Mouse (Mus musculus) liver, adult 2 months (tissue): Measurements from ENCODE around the gene Reps1. TPM values are rescaled to one million over a fixed set of nuclear protein-coding genes. Genes with fewer than 3 reads are reported as not detected.

Experiments used
- DNase-seq: peaks from one replicate; pipeline ENCODE4 v3.0.0-alpha.2; 2011; ENCODE audit warnings: low read depth, low spot score; ENCODE audit errors: extremely low read depth
- H3K27ac ChIP-seq: fragments of 200-500 bp; replicated peaks from 2 replicates; pipeline ENCODE4 v1.5.1; 2012; ENCODE audit warnings: low read depth, mild to moderate bottlenecking, control low read depth, inconsistent platforms, low read length; ENCODE audit not compliant: insufficient read depth
- H3K27me3 ChIP-seq: fragments of 200-500 bp; 2 replicates; pipeline ENCODE4 v1.6.1; 2012; ENCODE audit warnings: mild to moderate bottlenecking, moderate library complexity, low read length, inconsistent platforms; ENCODE audit not compliant: control insufficient read depth, insufficient read depth
- H3K36me3 ChIP-seq: fragments of 200-500 bp; 2 replicates; pipeline ENCODE4 v1.6.1; 2012; ENCODE audit warnings: low read length, inconsistent platforms; ENCODE audit not compliant: control insufficient read depth, insufficient read depth
- H3K4me1 ChIP-seq: fragments of 200-500 bp; 2 replicates; pipeline ENCODE4 v1.6.1; 2011; ENCODE audit warnings: low read length; ENCODE audit not compliant: control insufficient read depth, insufficient read depth
- H3K4me3 ChIP-seq: fragments of 200-500 bp; 2 replicates; pipeline ENCODE4 v1.5.1; 2011; ENCODE audit warnings: low read depth, mild to moderate bottlenecking, control low read depth, low read length, moderate library complexity; ENCODE audit not compliant: insufficient read depth
- H3K79me2 ChIP-seq: fragments of 200-500 bp; 2 replicates; pipeline ENCODE4 v1.6.1; 2012; ENCODE audit warnings: inconsistent platforms, mild to moderate bottlenecking, low read length, moderate library complexity; ENCODE audit not compliant: control insufficient read depth, insufficient read depth
- H3K9ac ChIP-seq: fragments of 200-500 bp; 2 replicates; pipeline ENCODE4 v1.6.1; 2012; ENCODE audit warnings: low read depth, mild to moderate bottlenecking, control low read depth, inconsistent platforms, low read length
- CTCF ChIP-seq: fragments of 200-500 bp; IDR thresholded peaks from 2 replicates; pipeline ENCODE4 v1.5.1; 2011; ENCODE audit warnings: low read depth, low read length, control low read depth
- POLR2A ChIP-seq: fragments of 200-500 bp; IDR thresholded peaks from 2 replicates; pipeline ENCODE4 v1.6.1; 2011; ENCODE audit warnings: low read length, control low read depth; ENCODE audit not compliant: insufficient read depth; ENCODE audit errors: extremely low read depth
- WGBS: fragments of 180-500 bp; shearing (Covaris S2); methylation state at CpG from one replicate; pipeline ENCODE4 v1.1.7; 2018; 5-methylcytosine and 5-hydroxymethylcytosine counted together
- polyA plus RNA-seq: library from polyadenylated mRNA; depleted of rRNA; stranded (reverse); fragments of >200 nt; gene quantifications from 2 replicates; pipeline ENCODE4 v1.2.3, GENCODE M21; 2012
- total RNA-seq: library from RNA; depleted of rRNA; stranded (reverse); fragments of >200 nt; gene quantifications from 2 replicates; pipeline ENCODE4 v1.2.3, GENCODE M21; 2014

The Reps1 gene
- total and polyA plus RNA-seq, 2 experiments = 12.4 to 17.6 TPM

DNA sequence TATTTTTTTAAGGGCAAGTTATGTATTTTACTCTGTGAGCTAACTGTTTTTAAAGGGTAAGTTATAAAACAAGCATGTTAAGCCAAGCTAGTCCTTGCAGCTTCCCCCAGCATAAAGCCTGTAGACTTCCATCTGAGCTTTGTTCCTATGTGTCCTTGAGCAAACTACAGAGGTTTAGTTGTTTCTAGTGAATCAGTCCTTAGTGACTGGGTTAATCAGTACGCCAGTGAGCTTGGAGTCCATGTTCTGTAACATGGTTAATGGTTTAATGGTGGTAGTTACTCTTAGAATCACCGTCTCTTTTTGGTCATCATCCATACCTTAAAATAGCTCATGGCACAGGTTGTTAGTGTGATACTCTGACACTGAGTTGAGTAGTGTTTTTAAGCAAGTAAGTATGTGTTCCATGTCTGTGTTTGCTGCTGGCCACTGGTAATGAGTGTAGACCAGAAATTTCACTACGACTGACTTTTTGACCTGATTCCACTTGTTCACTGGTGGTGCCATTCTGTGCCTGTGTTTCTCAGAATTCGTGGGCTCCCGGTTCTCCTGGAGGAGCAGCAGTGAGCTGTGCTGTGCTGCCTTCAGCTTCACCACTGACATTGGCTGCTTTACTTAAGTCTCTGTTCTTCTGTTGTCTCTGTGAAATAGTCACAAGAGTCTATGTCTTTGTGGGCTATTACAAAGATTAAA lies 18.9 kb downstream of the Reps1 start:
- Histone ChIP-seq H3K4me1 (peaks cover 11% of the 10 kb centered on the region; the same call in 1 of the 2 replicates), H3K27me3 (no peaks in the 10 kb centered on the region), H3K9ac (no peak overlapping the region), H3K4me3 (no peak overlapping the region), H3K79me2 (peaks cover 21% of the 10 kb centered on the region), H3K36me3 (no peaks in the 10 kb centered on the region), H3K27ac (peak overlapping the region; percentile 33)
- WGBS = 19% methylated on average over 5 of the region's 5 CpGs
- DNase-seq = peak; percentile 65
- TF ChIP-seq CTCF = no peak
- no peak for TF ChIP-seq POLR2A

DNA sequence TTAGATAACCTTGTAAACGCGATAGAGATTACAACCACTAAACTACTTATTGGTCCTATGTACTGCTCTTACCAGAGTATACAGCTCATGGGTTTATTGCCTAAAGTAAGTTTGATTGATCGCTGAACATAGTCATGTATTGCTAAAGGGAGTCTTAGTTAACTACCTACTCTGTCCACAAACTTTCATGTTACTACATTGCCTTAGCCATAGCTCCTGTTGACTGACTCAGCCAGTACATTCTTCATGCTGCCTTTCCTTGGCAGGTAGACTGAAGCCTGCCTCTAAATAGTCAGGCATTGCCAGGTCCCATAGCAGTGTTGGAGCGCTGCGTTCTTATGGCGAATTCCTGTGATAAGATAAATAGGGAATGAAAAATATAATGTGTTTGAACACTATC lies 20.2 kb downstream of the Reps1 start:
- Histone ChIP-seq H3K27ac (no peak overlapping the region), H3K4me1 (peaks cover 11% of the 10 kb centered on the region; the same call in 1 of the 2 replicates), H3K36me3 (no peaks in the 10 kb centered on the region), H3K79me2 (peaks cover 18% of the 10 kb centered on the region), H3K27me3 (no peaks in the 10 kb centered on the region), H3K4me3 (no peak overlapping the region), H3K9ac (no peak overlapping the region)
- no peak for DNase-seq
- 49% methylated on average over 6 of the region's 6 CpGs for WGBS
- TF ChIP-seq POLR2A = no peak
- TF ChIP-seq CTCF = no peak

GRCm38 (mm10) chr10:18081536-18081935 lies 25.9 kb downstream of the Reps1 start:
- no peak overlapping the region for H3K27ac ChIP-seq
- no peaks in the 10 kb centered on the region for H3K36me3 ChIP-seq
- no peaks in the 10 kb centered on the region for H3K27me3 ChIP-seq
- no peaks in the 10 kb centered on the region; the same call in 1 of the 2 replicates for H3K4me1 ChIP-seq
- no peak overlapping the region for H3K9ac ChIP-seq
- DNase-seq = no peak
- TF ChIP-seq POLR2A = no peak
- no peak for TF ChIP-seq CTCF
- H3K4me3 ChIP-seq = no peak overlapping the region
- peaks cover 13% of the 10 kb centered on the region for H3K79me2 ChIP-seq
- 100% methylated on average over 1 of the region's 1 CpGs for WGBS

GRCm38 (mm10) chr10:18082772-18083171 lies 27.1 kb downstream of the Reps1 start:
- WGBS = 93% methylated on average over 6 of the region's 6 CpGs
- Histone ChIP-seq H3K4me3 (no peak overlapping the region), H3K79me2 (peaks cover 6% of the 10 kb centered on the region; the same call in 1 of the 2 replicates), H3K36me3 (no peaks in the 10 kb centered on the region), H3K27ac (no peak overlapping the region), H3K9ac (no peak overlapping the region), H3K4me1 (no peaks in the 10 kb centered on the region; the same call in 1 of the 2 replicates), H3K27me3 (no peaks in the 10 kb centered on the region)
- TF ChIP-seq POLR2A = no peak
- no peak for TF ChIP-seq CTCF
- DNase-seq = no peak

GRCm38 (mm10) chr10:18090691-18091090 lies 35.0 kb downstream of the Reps1 start:
- TF ChIP-seq POLR2A (no peak), CTCF (no peak)
- Histone ChIP-seq H3K79me2 (no peaks in the 10 kb centered on the region), H3K27me3 (no peaks in the 10 kb centered on the region), H3K27ac (no peak overlapping the region), H3K36me3 (peaks cover 13% of the 10 kb centered on the region), H3K4me1 (no peaks in the 10 kb centered on the region), H3K4me3 (no peak overlapping the region), H3K9ac (no peak overlapping the region)
- no peak for DNase-seq

GRCm38 (mm10) chr10:18102166-18102565 lies 46.5 kb downstream of the Reps1 start:
- TF ChIP-seq CTCF (peak; percentile 17; the same call in 1 of the 2 replicates), POLR2A (no peak)
- no peaks in the 10 kb centered on the region for H3K4me1 ChIP-seq
- WGBS = 69% methylated on average over 5 of the region's 5 CpGs
- H3K4me3 ChIP-seq = no peak overlapping the region
- H3K9ac ChIP-seq = no peak overlapping the region
- no peaks in the 10 kb centered on the region for H3K27me3 ChIP-seq
- DNase-seq = no peak
- H3K79me2 ChIP-seq = no peaks in the 10 kb centered on the region
- H3K36me3 ChIP-seq = peaks cover 18% of the 10 kb centered on the region
- no peak overlapping the region for H3K27ac ChIP-seq
